Mouse (Mus musculus) limb, embryonic 12.5 days (tissue): ENCODE results near the gene Naa80. TPM values are rescaled to one million over a fixed set of nuclear protein-coding genes. Genes with fewer than 3 reads are reported as not detected.
A peak's percentile ranks its signal among the peaks of the same experiment; 100 is the strongest.

Source experiments
- ATAC-seq: fragments of 200-750 bp; cut with Nextera tagmentation; 2 replicates; pipeline ENCODE4 v1.8.0; 2017; ENCODE audit warnings: low read depth, moderate TSS enrichment; ENCODE audit not compliant: insufficient number of reproducible peaks, insufficient read depth, low FRiP score, low TSS enrichment
- H3K27ac ChIP-seq: fragments of 300-500 bp; sonication (generic); 2 replicates; pipeline ENCODE4 v1.5.1; 2016; ENCODE audit warnings: mild to moderate bottlenecking, moderate library complexity
- H3K27me3 ChIP-seq: fragments of 300-500 bp; sonication (generic); 2 replicates; pipeline ENCODE4 v1.6.1; 2016; ENCODE audit warnings: mild to moderate bottlenecking, moderate library complexity
- H3K36me3 ChIP-seq: fragments of 300-500 bp; sonication (generic); 2 replicates; pipeline ENCODE4 v1.6.1; 2016; ENCODE audit warnings: mild to moderate bottlenecking, moderate library complexity
- H3K4me1 ChIP-seq: fragments of 300-500 bp; sonication (generic); replicated peaks from 2 replicates; pipeline ENCODE4 v1.6.1; 2016
- H3K4me2 ChIP-seq: fragments of 300-500 bp; sonication (generic); 2 replicates; pipeline ENCODE4 v1.6.1; 2016; ENCODE audit warnings: mild to moderate bottlenecking, moderate library complexity
- H3K4me3 ChIP-seq: fragments of 300-500 bp; sonication (generic); replicated peaks from 2 replicates; pipeline ENCODE4 v1.5.1; 2016; ENCODE audit warnings: mild to moderate bottlenecking
- H3K9ac ChIP-seq: fragments of 300-500 bp; sonication (generic); replicated peaks from 2 replicates; pipeline ENCODE4 v1.6.1; 2016; ENCODE audit warnings: mild to moderate bottlenecking, moderate library complexity
- H3K9me3 ChIP-seq: fragments of 300-500 bp; sonication (generic); 2 replicates; pipeline ENCODE4 v1.6.1; 2016; ENCODE audit warnings: mild to moderate bottlenecking, moderate library complexity
- WGBS: fragments of 180-500 bp; shearing (Covaris S2); methylation state at CpG from one replicate; pipeline ENCODE4 v1.1.7; 2016; 5-methylcytosine and 5-hydroxymethylcytosine counted together
- polyA plus RNA-seq: library from polyadenylated mRNA; unstranded; fragments of >200 nt; fragmentation: Nextera tagmentation; extraction: Ambion mirVana; gene quantifications from 2 replicates; pipeline ENCODE4 v1.2.1, GENCODE M21; 2016

Naa80 gene
- polyA plus RNA-seq, 1 experiment from 2014 or later = 14.3 TPM

GRCm38 (mm10) chr9:107631861-107632260 is 53.2 kb downstream of the Naa80 start:
- Histone ChIP-seq H3K36me3 (peaks cover 24% of the 10 kb centered on the region), H3K4me2 (peak overlapping the region; percentile 100), H3K9ac (no peak overlapping the region), H3K4me1 (peaks cover 77% of the 10 kb centered on the region), H3K9me3 (no peaks in the 10 kb centered on the region), H3K27me3 (no peaks in the 10 kb centered on the region), H3K4me3 (no peak overlapping the region), H3K27ac (peak overlapping the region; percentile 94)
- 90% methylated on average over 8 of the region's 8 CpGs for WGBS
- ATAC-seq = no peak

- 75% methylated on average over 6 of the region's 6 CpGs for WGBS
- no peak for ATAC-seq
- peak overlapping the region; percentile 94 for H3K27ac ChIP-seq
Measured at GRCm38 (mm10) chr9:107632478-107632877, 53.8 kb downstream of the Naa80 start.

DNA sequence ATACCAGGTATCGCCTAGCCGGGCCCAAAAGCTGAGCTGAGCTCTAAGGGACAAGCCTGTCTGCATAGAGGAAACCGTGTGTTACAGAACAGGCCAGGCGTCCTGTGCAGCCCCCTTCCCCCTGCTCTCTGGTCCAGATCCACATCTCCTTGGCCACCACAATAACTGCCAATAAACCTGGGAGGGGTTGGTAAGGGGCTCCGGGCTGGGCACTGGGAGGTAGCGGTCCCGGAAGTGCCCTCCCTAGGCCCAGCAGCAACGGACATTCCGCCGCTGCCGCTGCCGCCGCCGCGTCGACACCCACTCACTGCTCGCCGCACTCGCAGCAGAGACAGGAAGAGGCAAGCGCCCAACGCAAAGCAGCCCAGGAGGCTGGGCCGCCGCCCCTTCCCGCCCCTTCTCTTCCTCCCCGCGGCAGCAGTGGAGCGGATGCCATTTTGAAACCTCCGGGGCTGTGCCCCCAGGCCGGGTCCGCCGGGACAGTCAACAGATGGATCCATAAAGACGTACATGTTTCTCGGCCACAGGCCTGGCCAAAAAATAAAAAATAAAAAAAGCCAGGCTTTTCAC is 54.5 kb downstream of the Naa80 start:
- H3K4me3 ChIP-seq = peak overlapping the region; percentile 78
- H3K36me3 ChIP-seq = peaks cover 16% of the 10 kb centered on the region
- peak overlapping the region; percentile 100 for H3K4me2 ChIP-seq
- WGBS = under 1% methylated on average over 33 of the region's 33 CpGs
- H3K9ac ChIP-seq = peak overlapping the region; percentile 90
- ATAC-seq = no peak
- peaks cover 72% of the 10 kb centered on the region for H3K4me1 ChIP-seq
- no peaks in the 10 kb centered on the region for H3K9me3 ChIP-seq
- no peaks in the 10 kb centered on the region for H3K27me3 ChIP-seq
- peak overlapping the region; percentile 94 for H3K27ac ChIP-seq

More at GRCm38 (mm10) chr9:107632478-107632877, 53.8 kb downstream of the Naa80 start:
- Histone ChIP-seq H3K9me3 (no peaks in the 10 kb centered on the region), H3K4me1 (peaks cover 77% of the 10 kb centered on the region), H3K27me3 (no peaks in the 10 kb centered on the region), H3K36me3 (peaks cover 23% of the 10 kb centered on the region), H3K9ac (peak overlapping the region; percentile 90), H3K4me2 (peak overlapping the region; percentile 100), H3K4me3 (peak overlapping the region; percentile 78)

Other genes starting within 250 kb of the Naa80 start
- 10.6 and 11.6 TPM in 2 replicates for gene Hemk1, start 240.5 kb upstream of the Naa80 start, polyA plus RNA-seq
- 0.81 and 1.4 TPM in 2 replicates for gene 6430571L13Rik, start 238.3 kb upstream of the Naa80 start, polyA plus RNA-seq
- 0.37 and 0.49 TPM in 2 replicates for gene Cacna2d2, start 179.3 kb upstream of the Naa80 start, polyA plus RNA-seq
- 47.0 and 47.7 TPM in 2 replicates for gene Tmem115, start 44.9 kb upstream of the Naa80 start, polyA plus RNA-seq
- gene Cyb561d2, start 36.7 kb upstream of the Naa80 start, polyA plus RNA-seq = 15.3 and 15.6 TPM in 2 replicates
- gene Nprl2, start 36.7 kb upstream of the Naa80 start, polyA plus RNA-seq = 38.6 and 40.1 TPM in 2 replicates
- gene Zmynd10, start 31.6 kb upstream of the Naa80 start, polyA plus RNA-seq = 1.2 and 1.7 TPM in 2 replicates
- gene Rassf1, start 27.3 kb upstream of the Naa80 start, polyA plus RNA-seq = 59.8 and 64.8 TPM in 2 replicates
- 50.6 and 52.6 TPM in 2 replicates for gene Tusc2, start 15.6 kb upstream of the Naa80 start, polyA plus RNA-seq
- 127 and 128 TPM in 2 replicates for gene Hyal2, start 10.9 kb upstream of the Naa80 start, polyA plus RNA-seq
- gene Hyal1, start 2.0 kb upstream of the Naa80 start, polyA plus RNA-seq = 13.7 and 14.9 TPM in 2 replicates
- gene Hyal3, start 1.9 kb downstream of the Naa80 start, polyA plus RNA-seq = 1.3 and 1.4 TPM in 2 replicates
- gene Ifrd2, start 8.8 kb downstream of the Naa80 start, polyA plus RNA-seq = 38.5 and 40.2 TPM in 2 replicates
- gene Sema3b, start 30.3 kb downstream of the Naa80 start, polyA plus RNA-seq = 8.1 and 9.1 TPM in 2 replicates
- gene Gnai2, start 56.5 kb downstream of the Naa80 start, polyA plus RNA-seq = 400 and 416 TPM in 2 replicates
- gene Slc38a3, start 90.6 kb downstream of the Naa80 start, polyA plus RNA-seq = 3.5 and 5.0 TPM in 2 replicates
- 2.1 and 2.2 TPM in 2 replicates for gene Gnat1, start 100.8 kb downstream of the Naa80 start, polyA plus RNA-seq
- 47.6 and 53.5 TPM in 2 replicates for gene Sema3f, start 131.6 kb downstream of the Naa80 start, polyA plus RNA-seq
- gene Rbm5, start 192.1 kb downstream of the Naa80 start, polyA plus RNA-seq = 232 and 239 TPM in 2 replicates